Mouse (Mus musculus): ENCODE measurements around the gene Rnf225.
"Not testable (repeated sequence)": the region's sequence is repeated elsewhere in the genome, so short reads cannot be mapped to it uniquely, and the experiment has no call there.

Gene Rnf225

DNA sequence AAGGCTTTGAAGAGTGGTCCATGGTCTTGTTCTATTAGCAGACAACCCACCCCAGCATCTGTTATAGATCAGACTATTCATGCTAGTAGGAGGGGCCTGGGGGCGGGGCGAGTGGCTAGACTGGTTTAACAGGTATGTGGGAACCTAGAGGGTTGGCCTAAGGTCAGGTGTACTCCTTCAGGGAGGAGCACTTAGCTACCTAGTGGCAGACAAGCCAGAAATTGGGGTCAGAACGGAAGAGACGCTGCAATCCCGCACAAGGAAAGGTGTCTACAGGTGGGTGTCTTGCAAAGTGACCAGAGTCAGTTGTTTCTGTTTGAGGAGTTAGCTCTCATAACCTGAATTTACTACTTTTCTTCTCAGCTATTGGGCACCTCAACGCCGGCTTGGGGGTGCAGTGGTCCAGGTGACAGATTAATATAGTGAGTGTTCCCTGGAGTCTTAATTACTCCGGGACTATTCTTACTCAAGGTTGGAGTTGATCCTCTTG is at the start of gene Rnf225:
Gene Rnf225 (plus strand): TSS at position 226 of the 490 bp plus-strand sequence.
- DNase-seq = peak; percentile 34

DNA sequence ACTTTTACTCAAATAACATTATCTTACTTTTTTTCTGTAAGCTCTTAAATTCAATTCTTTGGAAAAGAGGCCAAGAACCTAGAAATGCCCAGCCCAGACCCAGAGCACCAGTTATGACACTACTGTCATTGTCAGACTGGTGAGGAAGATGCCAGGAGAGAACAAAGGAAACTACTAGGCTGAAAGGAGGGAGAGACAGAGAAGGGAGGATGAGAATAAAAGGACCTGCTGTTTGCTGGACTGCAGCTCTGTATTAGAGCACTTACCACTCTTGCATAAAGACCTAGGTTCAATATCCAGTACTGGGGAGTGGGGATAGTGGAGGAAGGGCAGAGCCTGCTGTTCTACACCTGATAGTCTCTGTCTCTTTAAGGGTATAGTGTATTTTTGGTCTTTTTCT is 47.2 kb upstream of the Rnf225 start:
- no peak for DNase-seq

DNA sequence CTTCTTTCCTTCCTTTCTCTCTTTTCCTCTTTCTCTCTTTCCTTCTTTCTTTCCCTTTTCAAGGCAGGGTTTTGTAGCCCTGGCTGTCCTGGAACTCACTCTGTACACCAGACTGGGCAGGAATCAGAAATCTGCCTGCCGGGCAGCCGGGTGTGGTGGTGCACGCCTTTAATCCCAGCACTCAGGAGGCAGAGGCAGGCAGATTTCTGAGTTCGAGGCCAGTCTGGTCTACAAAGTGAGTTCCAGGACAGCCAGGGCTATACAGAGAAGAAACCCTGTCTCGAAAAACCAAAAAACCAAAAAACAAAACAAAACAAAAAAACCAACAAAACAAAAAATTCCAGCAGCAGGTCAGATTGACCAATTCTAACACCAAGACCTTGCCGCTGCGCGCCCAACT is 46.7 kb upstream of the Rnf225 start:
- DNase-seq = not testable (repeated sequence)

DNA sequence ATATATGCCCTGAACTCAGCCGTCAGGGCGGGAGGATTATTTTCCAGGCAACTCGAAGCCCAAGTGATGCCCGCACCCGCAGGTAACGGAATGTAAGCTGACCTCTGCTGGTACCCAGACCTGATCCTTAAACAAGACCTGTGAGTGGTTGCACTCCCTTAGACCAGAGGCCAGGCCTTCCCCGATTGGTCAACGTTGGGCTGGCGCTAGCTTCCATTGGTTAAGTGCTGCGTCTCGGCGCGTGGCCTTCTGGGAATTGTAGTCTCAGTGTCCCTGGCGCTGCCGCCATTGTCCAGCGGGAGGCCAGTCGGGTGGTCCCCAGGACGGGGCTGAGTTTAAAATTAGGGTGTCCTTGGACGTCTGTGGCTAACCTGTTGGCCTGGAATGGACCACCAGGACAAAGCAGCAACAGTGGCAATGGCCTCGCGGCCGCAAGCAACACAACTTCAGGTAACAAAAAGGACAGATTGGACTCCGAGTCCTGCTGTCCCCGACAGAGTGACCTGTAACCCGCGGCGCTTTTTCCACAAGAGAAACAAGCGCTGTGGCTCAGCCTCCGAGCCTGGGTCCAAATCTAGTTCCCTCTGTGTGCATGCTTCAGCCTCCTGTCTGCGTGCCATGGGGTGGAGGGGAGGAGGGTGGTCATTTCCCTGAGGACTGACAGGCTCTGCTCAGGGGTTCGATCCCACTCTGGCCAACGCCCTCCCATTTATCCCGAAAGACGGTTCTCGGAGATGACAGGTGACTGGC is 46.1 kb upstream of the Rnf225 start, which contains the start of gene Zfp128:
Gene Zfp128 (plus strand): TSS at position 267 of the 750 bp plus-strand sequence.
- peak; percentile 93 for DNase-seq

DNA sequence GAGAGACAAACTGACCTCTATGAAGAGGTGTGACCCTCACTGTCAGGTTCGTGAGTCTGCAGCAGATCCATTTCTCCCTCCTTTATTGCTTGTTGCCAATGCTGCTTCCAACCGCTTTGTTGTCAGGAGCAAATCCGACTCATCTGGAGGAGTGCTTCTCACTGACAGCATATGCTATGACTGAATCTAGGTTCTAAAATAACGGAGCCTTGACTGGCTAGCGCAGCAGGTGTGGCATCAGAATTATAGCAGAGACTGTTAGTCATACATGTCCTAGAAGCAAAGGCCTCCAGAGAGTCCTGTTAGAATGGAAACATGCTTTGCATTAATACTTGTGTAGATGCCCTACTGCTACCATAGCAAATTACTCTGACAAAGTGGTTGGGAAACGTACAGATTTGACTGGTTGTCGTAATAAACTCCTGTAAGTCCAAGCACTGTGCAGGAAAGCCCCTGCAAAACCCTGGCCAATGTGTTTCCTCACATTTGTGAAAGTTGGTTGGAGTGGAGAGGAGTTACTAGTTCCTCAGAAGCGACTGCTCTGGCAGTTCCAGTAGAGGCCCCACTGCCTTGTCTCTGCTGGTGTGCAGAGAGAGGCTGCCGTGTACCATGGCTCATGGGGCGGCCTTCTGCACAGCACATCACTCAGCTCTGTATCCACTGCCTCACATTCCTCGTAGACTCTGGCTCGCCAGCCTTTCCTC is 40.5 kb upstream of the Rnf225 start:
- no peak for DNase-seq

DNA sequence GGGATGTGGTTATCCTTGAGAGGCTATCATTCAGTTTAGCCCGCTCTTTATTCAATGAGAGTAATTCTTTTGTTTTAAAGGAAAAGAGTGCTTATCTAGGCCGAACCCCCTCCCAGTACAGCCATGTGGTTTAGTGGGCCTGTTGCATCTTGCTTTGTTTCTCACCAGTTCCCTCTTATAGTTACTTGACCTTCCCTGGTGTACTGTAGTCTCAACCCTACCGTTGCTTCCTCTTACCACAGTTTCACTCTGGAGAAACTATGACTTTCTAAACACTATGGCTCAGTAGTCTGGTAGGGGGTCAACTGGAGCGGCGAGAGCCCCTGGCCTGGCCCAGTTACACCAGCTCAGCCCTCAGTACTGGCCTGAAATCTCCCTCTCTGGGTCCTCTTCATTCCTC is 39.6 kb upstream of the Rnf225 start:
- no peak for DNase-seq

DNA sequence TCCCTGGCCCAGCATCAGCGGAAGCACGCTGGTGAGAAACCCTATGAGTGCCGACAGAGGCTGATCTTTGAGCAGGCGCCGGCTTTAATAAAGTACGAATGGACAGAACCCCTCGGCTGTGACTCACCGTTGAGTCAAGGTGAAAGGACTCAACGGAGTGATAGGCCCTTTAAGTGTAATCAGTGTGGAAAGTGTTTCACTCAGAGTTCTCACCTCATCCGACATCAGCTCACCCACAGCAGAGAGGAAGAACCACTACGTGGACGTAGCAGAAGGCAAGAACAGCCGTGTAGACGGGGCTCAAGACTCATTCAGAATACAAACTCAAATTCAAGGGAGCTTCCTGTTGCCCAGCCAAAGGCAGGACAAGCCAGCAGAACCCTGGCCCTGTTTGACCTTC is 36.3 kb upstream of the Rnf225 start:
- no peak for DNase-seq

DNA sequence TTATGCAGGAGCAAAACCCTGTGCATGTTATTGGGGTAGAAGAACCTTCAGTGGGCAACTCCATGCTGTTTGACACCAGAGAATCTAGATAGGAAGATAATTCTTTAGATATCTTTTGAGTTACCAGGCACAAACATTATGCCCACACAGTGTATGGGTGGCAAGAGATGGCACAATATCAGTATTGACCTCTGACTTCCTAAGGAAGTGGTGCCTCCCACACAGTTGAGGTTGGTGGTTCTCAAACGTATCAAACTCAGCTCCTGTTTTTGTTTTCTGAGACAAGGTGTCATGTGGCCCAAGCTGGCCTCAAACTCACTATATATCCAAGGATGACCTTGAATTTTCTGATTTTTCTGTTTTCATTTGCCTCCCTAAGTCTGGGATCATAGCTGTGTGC is 35.9 kb upstream of the Rnf225 start:
- no peak for DNase-seq

DNA sequence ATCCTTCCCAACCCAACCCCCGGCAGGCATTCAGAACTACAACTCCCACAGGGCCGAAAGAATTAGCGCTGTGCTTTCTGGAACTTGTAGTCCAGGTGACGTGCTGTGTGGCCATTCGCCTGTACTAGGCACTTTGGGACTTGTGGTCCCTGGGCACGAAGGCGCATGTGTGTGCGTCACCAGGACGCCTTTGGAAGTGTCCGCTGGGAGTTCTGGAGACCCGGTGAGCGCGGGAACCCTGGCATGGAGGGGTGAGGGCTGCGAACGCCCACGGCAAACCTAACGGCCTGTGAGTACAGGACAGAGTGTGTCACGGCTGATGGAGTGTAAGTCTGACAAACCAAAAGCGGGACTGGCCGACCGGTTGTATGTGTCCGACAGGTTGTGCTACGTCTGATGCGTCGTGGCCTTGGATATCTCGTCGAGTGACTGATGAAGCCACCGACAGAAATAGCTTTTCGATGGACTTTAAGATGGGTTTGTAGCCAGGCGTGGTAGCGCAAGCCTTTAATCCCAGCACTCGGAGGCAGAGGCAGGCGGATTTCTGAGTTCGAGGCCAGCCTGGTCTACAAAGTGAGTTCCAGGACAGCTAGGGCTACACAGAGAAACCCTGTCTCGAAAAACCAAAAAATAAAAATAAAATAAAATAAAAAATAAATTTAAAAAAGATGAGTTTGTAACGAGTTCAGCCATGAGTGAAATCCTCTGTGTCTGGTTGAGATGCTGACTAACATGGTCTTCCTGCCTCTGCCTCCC is 29.4 kb upstream of the Rnf225 start, which contains the start of gene Zscan22:
Gene Zscan22 (plus strand): TSS at position 161 of the 756 bp plus-strand sequence.
- DNase-seq = peak; percentile 87

DNA sequence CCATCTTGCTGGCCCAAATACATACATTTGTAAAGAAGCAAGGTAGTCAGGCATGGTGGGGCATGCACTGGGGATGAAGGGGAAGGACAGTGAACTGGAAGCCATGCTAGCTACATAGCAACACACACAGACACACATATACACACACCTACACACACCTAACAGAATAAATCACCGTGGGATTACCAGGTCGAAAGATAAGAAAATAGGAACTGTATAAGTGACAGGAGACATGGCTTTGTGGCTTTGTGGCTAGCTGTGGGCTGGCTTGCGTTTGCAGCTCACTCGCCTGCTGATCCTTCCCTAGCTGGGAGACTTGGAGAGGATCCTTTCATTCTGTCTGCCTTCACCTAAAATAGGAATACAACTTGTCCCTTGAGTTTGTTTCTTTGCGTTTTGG is 25.7 kb upstream of the Rnf225 start:
- no peak for DNase-seq

DNA sequence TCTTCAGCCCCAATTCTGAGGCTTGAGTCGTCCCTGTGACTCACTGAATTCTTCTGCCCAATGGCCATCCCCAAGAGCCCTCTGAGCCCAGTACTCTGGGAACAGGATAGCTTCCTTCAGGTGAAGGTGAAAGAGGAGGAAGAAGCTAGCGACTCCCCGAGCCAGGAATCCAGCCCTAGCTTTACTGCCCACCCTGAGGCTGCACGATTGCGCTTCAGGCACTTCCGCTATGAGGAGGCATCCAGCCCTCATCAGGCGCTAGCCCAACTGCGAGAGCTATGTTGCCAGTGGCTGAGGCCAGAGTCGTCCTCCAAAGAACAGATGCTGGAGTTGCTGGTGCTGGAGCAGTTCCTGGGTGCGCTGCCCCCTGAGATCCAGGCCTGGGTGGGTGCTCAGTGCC is 23.6 kb upstream of the Rnf225 start:
- no peak for DNase-seq

DNA sequence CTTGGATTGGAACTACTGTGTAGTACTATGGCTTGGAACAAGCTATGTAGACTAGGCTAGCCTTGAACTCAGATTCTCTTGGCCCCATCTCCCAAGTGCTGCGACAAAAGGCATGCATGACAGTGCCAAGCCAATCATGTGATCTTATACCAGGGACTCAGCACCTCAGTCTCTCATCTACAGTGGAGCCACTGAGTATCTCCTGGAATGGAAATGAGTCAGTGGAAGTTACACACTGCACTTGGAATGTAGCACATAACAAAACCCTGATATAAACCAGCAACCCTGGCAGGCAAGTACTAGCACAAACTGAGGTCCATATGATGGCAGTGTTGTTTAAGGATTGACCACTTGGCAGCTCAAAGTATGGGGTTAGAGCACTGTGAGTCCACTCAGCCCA is 22.1 kb upstream of the Rnf225 start:
- no peak for DNase-seq

DNA sequence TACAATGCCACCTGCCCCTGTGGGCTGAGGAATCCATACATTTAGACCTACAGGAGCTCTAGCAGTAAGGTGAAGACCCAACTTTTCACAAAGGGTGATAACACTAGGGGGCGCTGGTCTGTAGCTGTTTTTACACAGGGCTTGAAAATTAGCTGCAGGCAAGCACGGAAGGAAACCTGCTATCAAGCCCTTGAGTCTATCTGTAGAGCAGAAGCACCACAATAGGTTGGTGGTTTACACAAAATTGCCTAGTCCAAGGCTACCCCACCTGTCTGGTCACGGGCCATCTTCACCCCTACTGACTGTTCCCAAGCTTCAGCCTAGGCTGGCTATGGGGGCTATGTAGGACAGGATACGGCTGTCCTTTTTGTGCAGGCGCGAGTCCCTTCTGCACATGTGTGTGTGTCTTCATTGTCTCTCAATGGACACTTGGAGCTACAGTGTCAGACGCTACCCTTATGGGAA is 17.7 kb upstream of the Rnf225 start:
- peak; percentile 74 for DNase-seq

DNA sequence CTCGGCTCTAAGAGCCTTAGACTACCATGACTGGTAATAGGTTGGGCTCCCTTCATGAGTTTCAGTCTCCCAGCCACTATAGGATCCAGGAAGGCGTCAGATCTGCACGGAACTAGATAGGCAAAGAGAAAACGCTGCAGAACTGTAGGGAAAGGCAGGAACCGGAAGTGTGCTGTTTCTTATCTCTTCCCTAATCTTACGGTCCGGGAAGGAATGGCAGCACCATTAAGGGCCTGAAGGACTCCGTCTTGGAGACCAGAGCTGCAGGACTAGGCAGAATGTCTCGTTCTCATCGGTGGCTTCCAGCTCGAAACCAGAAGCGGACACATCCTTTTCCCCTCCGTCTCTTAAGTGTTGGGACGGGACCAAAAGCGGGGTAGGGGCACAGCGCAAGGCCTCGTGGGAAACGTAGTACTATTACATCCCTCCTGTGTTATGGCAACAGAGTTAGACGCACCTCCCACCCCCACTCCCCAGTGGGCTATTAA is 17.0 kb upstream of the Rnf225 start:
- DNase-seq = peak; percentile 51

DNA sequence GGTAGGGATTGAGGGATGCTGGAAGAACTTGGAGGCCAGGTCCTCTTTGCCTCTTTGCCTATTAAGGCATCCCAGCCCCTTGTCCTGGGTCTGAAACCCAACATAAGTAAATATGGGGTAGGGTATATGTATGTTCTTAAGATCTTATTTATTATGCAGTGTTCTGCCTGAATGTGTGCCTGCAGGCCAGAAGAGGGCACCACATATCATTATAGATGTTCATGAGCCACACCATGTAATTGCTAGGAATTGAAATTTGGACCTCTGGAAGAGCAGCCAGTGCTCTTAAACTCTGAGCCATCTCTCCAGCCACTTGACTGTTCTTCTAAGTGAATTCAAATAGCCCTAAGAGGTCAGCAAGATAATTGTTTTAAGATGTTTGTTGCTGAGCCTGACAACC is 13.7 kb upstream of the Rnf225 start:
- DNase-seq = no peak

DNA sequence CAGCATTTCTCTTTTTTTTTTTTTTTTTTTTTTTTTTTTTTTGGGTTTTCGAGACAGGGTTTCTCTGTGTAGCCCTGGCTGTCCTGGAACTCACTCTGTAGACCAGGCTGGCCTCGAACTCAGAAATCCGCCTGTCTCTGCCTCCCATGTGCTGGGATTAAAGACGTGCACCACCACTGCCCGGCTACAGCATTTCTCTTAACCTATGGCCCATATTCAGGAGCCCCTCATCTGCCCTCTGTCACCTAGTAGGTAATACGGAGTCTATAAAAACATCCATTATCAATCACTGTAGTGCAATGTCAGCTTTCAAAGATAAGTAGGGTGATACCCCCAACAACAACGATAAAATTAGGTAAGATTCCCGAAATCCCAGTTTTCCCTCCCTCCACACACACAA is 6.7 kb upstream of the Rnf225 start:
- DNase-seq = not testable (repeated sequence)

DNA sequence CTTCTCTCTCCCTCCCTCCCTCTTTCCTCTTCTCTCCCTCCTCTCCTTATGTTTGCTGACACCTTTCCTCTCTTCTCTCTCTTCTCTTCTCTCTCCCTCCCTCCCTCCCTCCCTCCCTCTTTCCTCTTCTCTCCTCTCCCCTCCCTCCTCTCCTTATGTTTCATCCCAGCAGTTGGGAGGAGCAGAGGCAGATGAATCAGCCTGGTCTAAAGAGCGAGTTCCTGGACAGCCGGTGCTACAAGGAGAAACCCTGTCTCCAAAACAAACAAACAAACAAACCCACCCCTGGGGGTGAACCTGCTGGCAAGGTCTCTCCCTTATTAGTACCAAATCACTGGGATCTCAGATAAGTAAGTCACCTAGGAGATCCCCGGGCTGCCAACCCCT is 5.9 kb upstream of the Rnf225 start:
- DNase-seq = peak; percentile 35

DNA sequence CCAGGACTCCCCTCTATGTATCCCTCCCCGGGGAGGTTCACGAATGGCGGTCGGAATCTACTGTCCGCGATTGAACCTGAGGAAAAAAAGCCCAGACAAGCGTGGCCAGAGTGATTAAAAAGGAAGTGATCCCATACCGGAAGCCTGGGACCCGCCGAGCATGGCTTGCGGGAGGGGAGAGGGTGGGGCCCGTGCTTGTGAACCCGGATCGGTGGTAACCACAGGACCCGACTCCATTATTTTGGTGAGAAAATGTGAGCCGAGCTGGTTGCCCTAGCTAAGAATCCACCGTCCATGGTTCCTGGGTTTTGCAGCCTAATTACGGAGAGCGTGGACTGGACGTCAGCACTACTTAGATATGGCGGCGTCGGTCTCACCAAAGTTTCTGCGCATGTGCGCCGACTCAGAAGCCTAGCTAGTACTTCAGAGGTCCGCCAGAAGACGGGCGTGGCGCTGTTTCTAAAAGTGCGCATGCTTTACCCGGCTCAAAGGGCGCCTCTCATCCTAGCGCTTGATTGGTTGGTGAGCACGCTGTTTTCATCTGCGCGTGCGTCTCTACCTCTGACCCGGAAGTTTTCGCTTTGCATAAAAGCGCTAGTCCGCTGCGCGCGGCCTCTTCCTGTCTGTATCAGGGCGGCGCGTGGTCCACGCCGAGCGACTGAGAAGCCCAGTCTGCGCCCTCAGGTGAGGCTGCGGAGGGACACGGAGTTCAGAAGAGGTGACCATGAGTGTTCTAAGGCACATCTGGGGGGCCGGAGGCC is 5.3 kb upstream of the Rnf225 start, which contains the start of gene Rps5:
Gene Rps5 (plus strand): TSS at position 586 of the 761 bp plus-strand sequence.
- peak; percentile 98 for DNase-seq

DNA sequence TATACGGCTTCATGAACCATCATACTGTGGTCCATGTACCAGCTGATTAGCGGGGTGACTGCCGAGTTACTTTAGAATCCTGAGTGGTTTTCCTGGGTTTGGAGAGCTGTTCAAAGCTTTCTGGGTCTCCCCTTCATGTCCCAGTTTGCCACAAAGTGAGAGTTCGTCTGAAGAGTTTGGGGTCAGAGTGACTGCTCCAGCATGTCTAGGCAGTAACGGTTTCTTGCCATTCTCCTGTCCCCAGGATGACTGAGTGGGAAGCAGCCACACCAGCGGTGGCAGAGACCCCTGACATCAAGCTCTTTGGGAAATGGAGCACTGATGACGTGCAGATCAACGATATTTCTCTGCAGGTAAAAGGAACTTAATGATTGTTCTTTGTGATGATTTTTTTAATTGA is 4.5 kb upstream of the Rnf225 start:
- DNase-seq = no peak

DNA sequence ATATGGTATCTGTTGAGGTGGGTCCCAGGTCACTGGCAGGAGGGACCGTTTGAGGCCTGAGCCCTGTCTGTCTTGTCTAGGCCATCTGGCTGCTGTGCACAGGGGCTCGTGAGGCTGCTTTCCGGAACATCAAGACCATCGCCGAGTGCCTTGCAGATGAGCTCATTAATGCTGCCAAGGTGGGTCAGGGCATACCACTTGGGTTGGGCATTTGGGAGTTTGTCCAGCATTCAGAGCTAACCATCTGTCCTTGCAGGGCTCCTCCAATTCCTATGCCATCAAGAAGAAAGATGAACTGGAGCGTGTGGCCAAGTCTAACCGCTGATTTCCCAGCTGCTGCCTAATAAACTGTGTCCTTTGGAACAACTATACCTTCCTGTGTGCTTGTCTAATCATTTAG is 900 bp upstream of the Rnf225 start:
- peak; percentile 29 for DNase-seq

DNA sequence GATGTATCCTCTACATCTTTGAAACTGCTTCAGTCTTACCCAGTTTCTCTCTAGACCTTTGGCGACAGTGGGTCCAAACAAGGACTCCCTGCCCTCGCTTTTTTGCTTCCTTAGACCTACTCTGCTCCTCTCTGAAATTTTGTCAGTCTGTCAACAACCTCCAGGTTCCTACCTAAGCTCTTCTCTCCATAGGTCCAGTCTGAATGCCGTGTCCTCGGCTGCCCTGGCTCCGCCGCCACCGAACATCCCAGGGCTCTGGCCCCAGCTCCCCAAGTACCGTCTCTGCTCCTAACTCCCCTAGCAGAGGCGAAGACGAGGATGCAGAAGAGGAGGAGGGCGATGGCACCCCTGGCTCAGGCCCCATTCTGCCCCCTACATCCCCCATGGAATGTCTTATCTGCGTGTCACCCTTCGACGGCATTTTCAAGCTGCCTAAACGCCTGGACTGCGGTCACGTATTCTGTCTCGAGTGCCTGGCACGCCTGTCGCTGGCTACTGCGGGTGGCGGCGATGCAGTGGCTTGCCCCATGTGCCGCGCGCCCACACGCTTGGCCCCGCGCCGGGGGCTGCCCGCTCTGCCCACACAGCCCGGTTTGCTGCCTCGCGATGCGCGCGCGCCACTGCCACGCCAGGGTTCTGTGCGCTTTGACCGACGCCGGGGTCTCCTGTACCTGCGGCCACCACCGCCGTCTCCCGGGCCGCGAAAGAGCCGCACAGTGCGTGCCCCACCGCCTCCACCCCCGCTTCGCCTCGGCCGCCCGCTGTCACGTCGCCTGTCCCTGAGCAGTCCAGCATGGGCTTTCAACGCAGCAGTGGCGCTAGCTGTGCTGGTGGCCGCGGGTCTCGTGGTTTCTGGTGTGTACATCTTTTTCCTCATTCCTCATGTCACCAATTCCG is 725 bp downstream of the Rnf225 start:
- DNase-seq = peak; percentile 67
